Mouse (Mus musculus) kidney, adult 2 months (tissue): ENCODE measurements at regions not wholly inside any gene's neighbourhood (a gene's known extent, or its start where the extent isn't known, plus 50 kb on each side); places are given as distances from the start of the nearest gene placed in this dataset.

Experiments
- CTCF ChIP-seq: fragments of 200-500 bp; conservative IDR thresholded peaks from 2 replicates; pipeline ENCODE4 v1.5.1; 2011; ENCODE audit warnings: low read depth, mild to moderate bottlenecking, control low read depth, low read length, moderate library complexity, mixed read lengths; ENCODE audit not compliant: insufficient read depth, insufficient read length
- POLR2A ChIP-seq: fragments of 200-500 bp; IDR thresholded peaks from one replicate; pipeline ENCODE4 v1.6.1; 2011; ENCODE audit warnings: low read depth, low read length, control low read depth

DNA sequence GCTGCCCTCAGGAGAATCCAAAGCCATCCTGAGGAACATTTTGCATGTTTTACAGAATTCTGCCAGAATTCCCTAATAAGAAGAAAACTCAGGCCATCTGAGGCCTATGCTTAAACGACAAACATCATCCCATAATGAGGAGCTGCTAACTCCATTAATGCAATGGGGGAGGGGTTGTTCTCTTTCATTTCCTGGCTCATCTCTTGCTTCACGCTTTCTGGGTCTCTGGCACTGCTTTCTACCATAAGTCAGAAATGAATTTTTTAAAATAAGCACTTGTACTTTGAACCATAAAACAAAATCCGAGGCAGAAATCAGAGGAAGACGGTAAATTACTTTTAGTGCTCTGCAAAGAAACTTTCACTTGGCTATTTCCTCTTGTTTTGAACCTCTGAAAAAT lies 600.0 kb downstream of the Ttll7 start:
- TF ChIP-seq CTCF (no peak), POLR2A (no peak)
